Mouse (Mus musculus): ENCODE results near the gene Psmc6.
A peak's percentile ranks its signal among the peaks of the same experiment; 100 is the strongest.

- peak; percentile 73 for TF ChIP-seq EP300 (IDR thresholded peaks at IDR 0.05; ENCODE audit: low read depth)
- TF ChIP-seq CTCF (IDR thresholded peaks at IDR 0.05; ENCODE audit: low read depth), result no peak
Observed at GRCm38 (mm10) chr14:45387480-45387879, 57.9 kb downstream of the Psmc6 start.
